In the genomic region with DNA sequence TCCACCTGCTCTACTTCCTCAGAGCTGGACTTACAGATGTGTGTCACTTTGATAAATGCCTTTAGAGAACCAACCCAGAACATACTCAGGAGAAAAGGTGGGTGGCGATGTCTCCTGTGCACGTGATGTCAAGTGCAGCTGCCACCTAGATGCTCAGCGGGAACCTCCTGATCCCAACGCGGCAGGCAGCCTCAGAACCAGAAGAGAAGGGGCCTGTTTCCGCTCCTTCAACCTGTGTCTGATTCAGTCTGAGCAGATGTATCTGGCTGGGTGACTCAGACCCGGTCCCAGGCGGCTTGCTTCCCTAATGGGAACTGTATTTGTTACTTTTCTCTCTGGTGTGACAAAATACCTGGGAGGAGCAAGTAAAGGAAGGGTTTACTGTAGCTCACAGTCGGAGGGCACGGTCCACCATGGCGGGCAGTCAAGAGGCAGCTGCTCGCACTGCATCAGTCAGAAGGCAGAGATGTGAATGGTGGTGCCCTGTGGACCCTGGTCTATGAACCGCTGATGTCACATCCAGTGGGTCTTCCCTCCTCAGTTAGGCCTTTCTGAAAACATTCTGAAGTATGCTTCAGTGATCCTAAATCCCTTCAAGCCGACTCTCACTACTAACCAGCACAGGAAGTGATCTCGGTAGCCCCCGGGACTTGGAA, we compare ENCODE assay signal across 29 mouse cellular contexts. TPM values are rescaled to one million over a fixed set of nuclear protein-coding genes. Genes with fewer than 3 reads are reported as not detected.
DNase-seq lines count a peak whose midpoint lies in the region; ATAC-seq lines count a peak whose summit lies in the region.
"Had no signal": no experiment of that assay in that cellular context is flagged by ENCODE, and none has a peak within 500 bp of the region (broad histone marks: within the 10 kb centered on the region; RNA-seq: fewer than 3 reads in every experiment).

No protein-coding gene starts in this region.

- H3K9me3 ChIP-seq in limb, embryonic 15.5 days: no peaks in the 10 kb centered on the region
- no peaks in the 10 kb centered on the region for H3K9me3 ChIP-seq in limb, embryonic 10.5 days (replicated peaks)
- no peaks in the 10 kb centered on the region for H3K9me3 ChIP-seq in neural tube, embryonic 11.5 days (ENCODE audit: control insufficient read depth, low read length)
- H3K9me3 ChIP-seq: forebrain, embryonic 13.5 days; hindbrain, embryonic 10.5 days; intestine, embryonic 15.5 days; limb, embryonic 13.5 days; liver, embryonic 12.5 days had no signal

- H3K4me2 ChIP-seq in limb, embryonic 15.5 days: no peak overlapping the region
- H3K4me2 ChIP-seq in neural tube, embryonic 11.5 days (ENCODE audit: low read depth): no peak overlapping the region
- H3K4me2 ChIP-seq: forebrain, embryonic 13.5 days; intestine, embryonic 15.5 days; limb, embryonic 13.5 days; liver, embryonic 12.5 days had no signal

- H3K4me1 ChIP-seq in limb, embryonic 15.5 days: no peaks in the 10 kb centered on the region
- no peaks in the 10 kb centered on the region for H3K4me1 ChIP-seq in limb, embryonic 10.5 days
- H3K4me1 ChIP-seq in neural tube, embryonic 11.5 days (ENCODE audit: control insufficient read depth, insufficient read depth, low read length): no peaks in the 10 kb centered on the region
- H3K4me1 ChIP-seq: forebrain, embryonic 13.5 days; hindbrain, embryonic 10.5 days; intestine, embryonic 15.5 days; limb, embryonic 13.5 days had no signal

- no peak overlapping the region for H3K9ac ChIP-seq in limb, embryonic 15.5 days
- H3K9ac ChIP-seq in neural tube, embryonic 11.5 days (ENCODE audit: low read length): no peak overlapping the region
- H3K9ac ChIP-seq: forebrain, embryonic 13.5 days; intestine, embryonic 15.5 days; limb, embryonic 13.5 days; liver, embryonic 12.5 days; liver, postnatal 0 days had no signal

- no peaks in the 10 kb centered on the region for H3K27me3 ChIP-seq in limb, embryonic 15.5 days
- no peaks in the 10 kb centered on the region for H3K27me3 ChIP-seq in limb, embryonic 10.5 days (ENCODE audit: low read depth, poor library complexity, severe bottlenecking)
- H3K27me3 ChIP-seq in neural tube, embryonic 11.5 days (ENCODE audit: control insufficient read depth, insufficient read depth, low read length): no peaks in the 10 kb centered on the region
- H3K27me3 ChIP-seq: forebrain, embryonic 13.5 days; intestine, embryonic 15.5 days; limb, embryonic 13.5 days; liver, embryonic 12.5 days had no signal

- H3K36me3 ChIP-seq in limb, embryonic 15.5 days: peaks cover 46% of the 10 kb centered on the region
- peaks cover 64% of the 10 kb centered on the region for H3K36me3 ChIP-seq in limb, embryonic 10.5 days
- peaks cover 8% of the 10 kb centered on the region for H3K36me3 ChIP-seq in neural tube, embryonic 11.5 days (ENCODE audit: control insufficient read depth, insufficient read depth, low read length)

- ATAC-seq in frontal cortex, adult (ENCODE audit: low TSS enrichment): peak; percentile 34; the same call in 1 of the 2 replicates
- ATAC-seq in limb, embryonic 15.5 days (ENCODE audit: insufficient number of reproducible peaks, low FRiP score, low TSS enrichment, low read depth): 0 out of 2 replicates have a peak, but pooled peaks have one; percentile 40
- peak; percentile 31; the same call in 1 of the 2 replicates for ATAC-seq in neural tube, embryonic 11.5 days (ENCODE audit: insufficient read depth, low FRiP score, low TSS enrichment)
- ATAC-seq: forebrain, embryonic 13.5 days; hindbrain, embryonic 16.5 days; intestine, embryonic 15.5 days; liver, embryonic 12.5 days; liver, postnatal 0 days; Patski had no signal

- H3K27ac ChIP-seq in limb, embryonic 15.5 days: no peak overlapping the region
- no peak overlapping the region for H3K27ac ChIP-seq in limb, embryonic 10.5 days
- no peak overlapping the region for H3K27ac ChIP-seq in neural tube, embryonic 11.5 days (ENCODE audit: low read depth, low read length)
- H3K27ac ChIP-seq: forebrain, embryonic 13.5 days; hindbrain, embryonic 10.5 days; intestine, embryonic 15.5 days; kidney, postnatal 0 days; limb, embryonic 13.5 days; liver, embryonic 12.5 days had no signal

- H3K4me3 ChIP-seq in limb, embryonic 15.5 days: no peak overlapping the region
- H3K4me3 ChIP-seq in limb, embryonic 10.5 days: no peak overlapping the region
- no peak overlapping the region for H3K4me3 ChIP-seq in neural tube, embryonic 11.5 days (ENCODE audit: low read depth, low read length)
- H3K4me3 ChIP-seq: forebrain, embryonic 13.5 days; hindbrain, embryonic 10.5 days; intestine, embryonic 15.5 days; limb, embryonic 13.5 days; liver, embryonic 12.5 days had no signal

- no peak for DNase-seq in frontal cortex, postnatal 10 days (ENCODE audit: low spot score in 2 of 2)
- no peak for DNase-seq in limb, embryonic 10.5 days (ENCODE audit: low spot score)
- DNase-seq in neural tube, embryonic 11.5 days (ENCODE audit: low spot score): no peak
- DNase-seq in neural tube, embryonic 10.5 days (ENCODE audit: extremely low spot score, low spot score): no peak
- DNase-seq in 416B (ENCODE audit: low read depth): peak; percentile 9
- no peak for DNase-seq in kidney, adult 18-20 months
- DNase-seq: adrenal gland, postnatal 10 days; cerebellum, adult 11 months; cerebellum, adult 9-10 months; cerebellum, postnatal 36 days; heart, postnatal 14 days; kidney, adult 8-10 months; kidney, postnatal 4 days; liver, postnatal 0 days; lung, postnatal 36 days had no signal

- WGBS in limb, embryonic 15.5 days: 83% methylated on average over 16 of the region's 16 CpGs
- WGBS in limb, embryonic 10.5 days: 90% methylated on average over 16 of the region's 16 CpGs
- 85% methylated on average over 16 of the region's 16 CpGs for WGBS in neural tube, embryonic 11.5 days

RNA-seq across cellular contexts. Expression of gene Ddx18, which starts 16.9 kb away (rescaled TPM):
- polyA plus RNA-seq in limb, embryonic 15.5 days (2015; fragmentation: Nextera tagmentation; extraction: Ambion mirVana): 48.2 and 62.9 TPM in 2 replicates
- 75.5 and 89.8 TPM in 2 replicates for polyA plus RNA-seq in limb, embryonic 10.5 days (2016; fragmentation: Nextera tagmentation; extraction: Ambion mirVana)
- polyA plus RNA-seq in neural tube, embryonic 11.5 days (2014; fragmentation: Nextera tagmentation; extraction: Ambion mirVana): 67.2 and 72.5 TPM in 2 replicates

RNA-seq across cellular contexts. Expression of gene Htr5b, which starts 22.7 kb away (rescaled TPM):
- polyA plus RNA-seq in limb, embryonic 15.5 days (2015; fragmentation: Nextera tagmentation; extraction: Ambion mirVana): 0.84 and 1.4 TPM in 2 replicates
- 0.43 and 0.51 TPM in 2 replicates for polyA plus RNA-seq in limb, embryonic 10.5 days (2016; fragmentation: Nextera tagmentation; extraction: Ambion mirVana)
- polyA plus RNA-seq in neural tube, embryonic 11.5 days (2014; fragmentation: Nextera tagmentation; extraction: Ambion mirVana): 0.16 and 0.20 TPM in 2 replicates
- polyA plus RNA-seq: forebrain, embryonic 13.5 days; heart, embryonic 14.5 days; liver, embryonic 12.5 days; liver, postnatal 0 days; lung, embryonic 16.5 days; Patski; small intestine, adult 2 months; stomach, embryonic 14.5 days had no signal
